Mouse (Mus musculus): ENCODE data around the gene Amtn. TPM values are rescaled to one million over a fixed set of nuclear protein-coding genes. Genes with fewer than 3 reads are reported as not detected.
"Not testable (repeated sequence)": the region's sequence is repeated elsewhere in the genome, so short reads cannot be mapped to it uniquely, and the experiment has no call there.

Amtn gene
- polyA plus RNA-seq, 1 experiment from 2014 or later = not detected

DNA sequence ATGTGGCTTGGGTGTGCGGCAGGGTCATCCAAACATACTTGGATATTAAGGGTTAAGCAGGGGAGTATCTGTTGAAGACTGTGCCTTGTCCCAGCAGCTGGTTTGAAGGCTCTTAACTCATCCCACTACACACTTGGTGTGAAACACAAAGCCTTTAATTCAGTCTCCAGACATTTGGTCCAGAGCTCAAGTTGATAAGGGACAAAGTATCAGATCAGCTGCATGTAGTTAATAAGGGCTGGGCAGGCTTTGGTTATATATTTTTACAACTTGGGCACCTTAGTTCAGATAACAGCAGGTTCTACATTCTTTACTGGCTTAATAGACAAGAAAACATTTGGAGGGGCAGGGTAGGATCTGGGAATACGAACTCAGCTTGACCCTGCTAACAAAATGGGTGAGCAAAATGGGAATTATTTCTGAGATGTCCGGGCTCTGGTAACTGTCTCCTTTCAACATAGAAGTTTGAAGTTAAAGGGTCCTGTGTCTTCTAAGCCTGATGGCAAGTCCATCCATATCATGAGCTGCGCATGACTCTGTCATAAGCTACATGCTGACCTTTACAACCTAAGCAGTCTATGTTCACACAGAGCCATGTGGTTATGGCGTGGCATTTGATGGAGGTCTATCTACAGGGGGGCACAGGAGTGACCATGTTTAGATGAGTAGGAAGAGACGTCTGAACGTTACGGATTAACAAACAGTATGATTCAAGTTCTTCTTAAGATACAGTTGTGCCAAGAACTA is 44.6 kb downstream of the Amtn start:
- H3K4me3 ChIP-seq (ENCODE audit: low read length) = no peak overlapping the region
- no peak overlapping the region for H3K4me2 ChIP-seq (ENCODE audit: low read length)
- H3K9me3 ChIP-seq (ENCODE audit: control insufficient read depth, low read length) = no peaks in the 10 kb centered on the region
- WGBS = 88% methylated on average over 8 of the region's 8 CpGs
- H3K9ac ChIP-seq (ENCODE audit: low read depth, low read length) = no peak overlapping the region
- H3K27ac ChIP-seq (ENCODE audit: low read depth, low read length) = no peak overlapping the region
- no peaks in the 10 kb centered on the region for H3K4me1 ChIP-seq (ENCODE audit: control insufficient read depth, insufficient read depth, low read depth, low read length)
- no peaks in the 10 kb centered on the region for H3K27me3 ChIP-seq (replicated peaks; ENCODE audit: control insufficient read depth, insufficient read depth, low read length)
- no peak for ATAC-seq
- no peaks in the 10 kb centered on the region for H3K36me3 ChIP-seq (ENCODE audit: control insufficient read depth, insufficient read depth, low read length)

DNA sequence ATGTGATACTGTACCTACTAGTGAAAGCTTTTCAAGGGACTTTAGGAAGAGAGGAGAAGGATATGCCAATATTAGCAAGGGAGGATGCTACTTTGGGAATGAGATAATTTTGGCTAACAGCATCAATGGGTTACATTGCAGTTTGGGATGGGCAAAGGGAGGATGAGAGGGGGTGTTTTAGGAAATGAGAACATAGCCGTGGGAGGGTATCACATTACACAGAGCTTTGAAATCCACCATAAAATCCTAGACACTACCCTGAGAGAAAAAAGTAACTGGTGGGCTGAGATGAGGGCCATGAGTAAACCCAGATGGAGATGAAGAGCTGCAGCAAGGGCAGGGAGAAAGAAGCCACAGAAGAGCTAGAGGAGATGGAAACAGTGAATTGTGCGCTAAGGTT is 49.0 kb downstream of the Amtn start:
- WGBS = 80% methylated on average over 2 of the region's 2 CpGs
- H3K9ac ChIP-seq (ENCODE audit: low read depth, low read length) = not testable (repeated sequence)

DNA sequence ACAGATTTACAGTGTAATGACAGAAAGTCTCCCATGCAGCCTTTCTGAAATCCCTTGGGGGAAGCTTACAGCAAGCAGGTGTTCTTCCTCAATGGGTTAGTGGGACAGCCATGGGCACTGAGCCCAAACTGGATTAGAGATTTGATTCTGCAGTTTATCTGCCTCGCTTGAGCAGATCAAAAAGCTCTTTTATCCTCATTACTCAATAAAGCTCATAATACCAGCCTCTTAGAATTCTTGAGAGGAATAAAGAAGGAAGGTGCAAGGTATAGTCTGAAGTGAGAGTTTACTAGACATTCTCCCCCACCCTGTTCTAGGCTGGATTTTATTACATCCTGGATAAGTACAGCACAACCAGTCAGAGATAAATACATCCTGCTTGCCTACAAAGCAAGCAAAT is 50.8 kb downstream of the Amtn start:
- no peak overlapping the region for H3K4me2 ChIP-seq (ENCODE audit: low read length)
- WGBS = 62% methylated on average over 1 of the region's 1 CpGs
- no peaks in the 10 kb centered on the region for H3K4me1 ChIP-seq (ENCODE audit: control insufficient read depth, insufficient read depth, low read depth, low read length)
- H3K36me3 ChIP-seq (ENCODE audit: control insufficient read depth, insufficient read depth, low read length) = no peaks in the 10 kb centered on the region
- H3K9me3 ChIP-seq (ENCODE audit: control insufficient read depth, low read length) = no peaks in the 10 kb centered on the region
- no peak for ATAC-seq
- no peak overlapping the region for H3K9ac ChIP-seq (ENCODE audit: low read depth, low read length)
- no peak overlapping the region for H3K4me3 ChIP-seq (ENCODE audit: low read length)
- H3K27me3 ChIP-seq (replicated peaks; ENCODE audit: control insufficient read depth, insufficient read depth, low read length) = no peaks in the 10 kb centered on the region
- H3K27ac ChIP-seq (ENCODE audit: low read depth, low read length) = no peak overlapping the region

More for the DNA sequence above, 49.0 kb downstream of the Amtn start:
- H3K4me1 ChIP-seq (ENCODE audit: control insufficient read depth, insufficient read depth, low read depth, low read length); H3K4me2 ChIP-seq (ENCODE audit: low read length); H3K27me3 ChIP-seq (replicated peaks; ENCODE audit: control insufficient read depth, insufficient read depth, low read length); H3K27ac ChIP-seq (ENCODE audit: low read depth, low read length); H3K36me3 ChIP-seq (ENCODE audit: control insufficient read depth, insufficient read depth, low read length); H3K4me3 ChIP-seq (ENCODE audit: low read length); ATAC-seq; H3K9me3 ChIP-seq (ENCODE audit: control insufficient read depth, low read length): not testable (repeated sequence)

Other genes with a start within 250 kb of the Amtn start
- gene Gm11115, start 222.0 kb upstream of the Amtn start, polyA plus RNA-seq (2015; fragmentation: Nextera tagmentation; extraction: Ambion mirVana) = not detected in 2 replicates
- gene Gm7714, start 107.2 kb upstream of the Amtn start, polyA plus RNA-seq (2015; fragmentation: Nextera tagmentation; extraction: Ambion mirVana) = not detected in 2 replicates
- gene Prol1, start 58.8 kb upstream of the Amtn start, polyA plus RNA-seq (2015; fragmentation: Nextera tagmentation; extraction: Ambion mirVana) = not detected in 2 replicates
- gene Ambn, start 79.9 kb downstream of the Amtn start, polyA plus RNA-seq (2015; fragmentation: Nextera tagmentation; extraction: Ambion mirVana) = not detected in 2 replicates
- gene Enam, start 111.9 kb downstream of the Amtn start, polyA plus RNA-seq (2015; fragmentation: Nextera tagmentation; extraction: Ambion mirVana) = not detected in 2 replicates
- 0.14 and 0.40 TPM in 2 replicates for gene Jchain, start 151.8 kb downstream of the Amtn start, polyA plus RNA-seq (2015; fragmentation: Nextera tagmentation; extraction: Ambion mirVana)
- gene Utp3, start 178.4 kb downstream of the Amtn start, polyA plus RNA-seq (2015; fragmentation: Nextera tagmentation; extraction: Ambion mirVana) = 47.6 and 48.3 TPM in 2 replicates
- 247 and 253 TPM in 2 replicates for gene Rufy3, start 188.9 kb downstream of the Amtn start, polyA plus RNA-seq (2015; fragmentation: Nextera tagmentation; extraction: Ambion mirVana)